8 mouse cellular contexts compared by ENCODE assay signal in the genomic region with DNA sequence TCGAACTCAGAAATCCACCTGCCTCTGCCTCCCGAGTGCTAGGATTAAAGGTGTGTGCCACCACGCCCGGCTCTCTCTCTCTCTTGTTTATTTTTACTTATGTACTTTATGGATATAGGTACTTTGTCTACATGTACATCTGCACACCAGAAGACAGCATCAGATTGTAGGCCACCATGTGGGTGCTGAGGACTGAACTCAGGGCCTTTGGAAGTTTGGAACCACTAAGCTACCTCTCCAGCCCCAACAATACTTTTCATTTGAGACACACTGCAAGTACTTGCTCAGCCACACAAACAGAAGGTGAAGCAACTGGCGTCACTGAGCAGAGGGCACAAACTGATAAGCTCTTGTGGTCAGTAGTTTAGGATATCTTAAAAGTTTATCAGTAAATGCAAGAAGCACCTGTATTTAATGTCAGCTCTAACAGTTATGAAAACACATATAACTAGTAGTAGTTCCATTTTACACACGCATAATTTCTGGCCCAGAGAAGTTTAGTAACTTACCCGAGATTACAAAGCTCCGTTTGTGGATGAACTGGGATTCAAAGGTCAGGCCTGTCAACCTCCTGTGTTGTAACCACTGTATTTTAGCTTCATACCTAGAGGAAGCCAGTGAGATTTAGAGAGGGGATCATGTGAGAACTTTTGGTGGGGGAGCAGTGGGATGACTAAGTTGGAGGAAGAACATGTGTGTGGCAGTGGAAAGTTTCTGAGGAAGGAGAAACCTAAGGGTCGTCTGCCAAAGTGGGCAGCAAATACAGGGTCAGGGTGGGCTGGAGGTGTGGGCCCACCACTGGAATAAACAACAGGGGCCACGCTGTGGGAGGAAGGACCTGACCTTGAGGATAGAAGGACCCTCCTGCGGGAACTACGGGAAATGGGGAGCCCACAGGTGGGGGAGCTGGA. TPM values are rescaled to one million over a fixed set of nuclear protein-coding genes. Genes with fewer than 3 reads are reported as not detected.
DNase-seq lines count a peak whose midpoint lies in the region; ATAC-seq and TF ChIP-seq lines count a peak whose summit lies in the region.

No protein-coding gene starts in this region.

- H3K36me3 ChIP-seq in kidney, embryonic 15.5 days = peaks cover 75% of the 10 kb centered on the region
- H3K36me3 ChIP-seq in liver, embryonic 14.5 days (replicated peaks; ENCODE audit: control insufficient read depth, insufficient read depth, low read depth) = peaks cover 39% of the 10 kb centered on the region
- 0 out of 2 replicates have a peak, but pooled peaks cover 7% of the 10 kb centered on the region for H3K36me3 ChIP-seq in stomach, embryonic 16.5 days (ENCODE audit: control insufficient read depth, insufficient read depth, low read length)

- ATAC-seq in kidney, embryonic 15.5 days (replicated peaks; ENCODE audit: low FRiP score) = no peak
- ATAC-seq in granulocyte monocyte progenitor cell, adult 5-6 weeks (replicated peaks; ENCODE audit: poor library complexity, severe bottlenecking) = peak; percentile 33
- peak; percentile 29; the same call in 1 of the 2 replicates for ATAC-seq in liver, embryonic 14.5 days (ENCODE audit: insufficient read depth)
- no peak for ATAC-seq in stomach, embryonic 16.5 days (ENCODE audit: insufficient read depth, low FRiP score)
- no peak for ATAC-seq in inflammation-experienced regulatory T-cells, adult 6 months

- DNase-seq in kidney, adult 8-10 months = no peak
- DNase-seq in liver, embryonic 14.5 days (ENCODE audit: low read depth in 3 of 3, low spot score in 3 of 3) = peak; percentile 72 to 82 (median 76)
- no peak for DNase-seq in cerebellum, adult 11-12 months

- no peaks in the 10 kb centered on the region for H3K9me3 ChIP-seq in kidney, embryonic 15.5 days (replicated peaks)
- H3K9me3 ChIP-seq in liver, embryonic 14.5 days (ENCODE audit: control insufficient read depth, low read length) = no peaks in the 10 kb centered on the region
- H3K9me3 ChIP-seq in stomach, embryonic 16.5 days (replicated peaks; ENCODE audit: control insufficient read depth, low read length) = no peaks in the 10 kb centered on the region

- no peaks in the 10 kb centered on the region for H3K27me3 ChIP-seq in kidney, embryonic 15.5 days
- H3K27me3 ChIP-seq in liver, embryonic 14.5 days (ENCODE audit: control insufficient read depth, insufficient read depth, low read length) = no peaks in the 10 kb centered on the region
- H3K27me3 ChIP-seq in stomach, embryonic 16.5 days (ENCODE audit: control insufficient read depth, insufficient read depth, low read length) = no peaks in the 10 kb centered on the region

- peak overlapping the region; percentile 94 for H3K27ac ChIP-seq in kidney, embryonic 15.5 days
- peak overlapping the region; percentile 97 for H3K27ac ChIP-seq in bone marrow, adult 2 months (ENCODE audit: control insufficient read depth, insufficient read depth, low read depth, low read length, poor library complexity)
- peak overlapping the region; percentile 84 for H3K27ac ChIP-seq in liver, embryonic 14.5 days
- H3K27ac ChIP-seq in stomach, embryonic 16.5 days (ENCODE audit: low read length) = peak overlapping the region; percentile 80

- TF ChIP-seq POLR2A in bone marrow, adult 2 months (IDR thresholded peaks at IDR 0.05; ENCODE audit: borderline replicate concordance, control insufficient read depth, low read depth, low read length) = no peak

- no peak for TF ChIP-seq CTCF in bone marrow, adult 2 months (IDR thresholded peaks at IDR 0.05; ENCODE audit: control insufficient read depth, insufficient read depth, low read length)
- TF ChIP-seq CTCF in liver, embryonic 14.5 days (IDR thresholded peaks at IDR 0.05; ENCODE audit: low read depth) = no peak

- H3K4me3 ChIP-seq in kidney, embryonic 15.5 days (replicated peaks) = peak overlapping the region; percentile 89
- peak overlapping the region; percentile 97 for H3K4me3 ChIP-seq in bone marrow, adult 2 months (replicated peaks; ENCODE audit: control insufficient read depth, low read depth, low read length)
- H3K4me3 ChIP-seq in liver, embryonic 14.5 days (ENCODE audit: insufficient read depth in 1 of 2, low read depth in 2 of 2, low read length in 2 of 2) = peak overlapping the region; percentile 75 to 81
- peak overlapping the region; percentile 77 for H3K4me3 ChIP-seq in stomach, embryonic 16.5 days (replicated peaks; ENCODE audit: low read length)

- WGBS in kidney, embryonic 15.5 days = 44% methylated on average over 12 of the region's 12 CpGs
- WGBS in bone marrow, adult 2 months = 22% methylated on average over 12 of the region's 12 CpGs
- WGBS in liver, embryonic 14.5 days (ENCODE audit: insufficient replicate concordance) = 15% methylated on average over 12 of the region's 12 CpGs
- 41% methylated on average over 12 of the region's 12 CpGs for WGBS in stomach, embryonic 16.5 days

- H3K9ac ChIP-seq in kidney, embryonic 15.5 days = peak overlapping the region; percentile 73
- H3K9ac ChIP-seq in liver, embryonic 14.5 days (replicated peaks) = peak overlapping the region; percentile 91
- H3K9ac ChIP-seq in stomach, embryonic 16.5 days (ENCODE audit: low read length) = peak overlapping the region; percentile 95

- H3K4me2 ChIP-seq in kidney, embryonic 15.5 days = peak overlapping the region; percentile 73
- peak overlapping the region; percentile 77 for H3K4me2 ChIP-seq in liver, embryonic 14.5 days (ENCODE audit: low read depth)
- H3K4me2 ChIP-seq in stomach, embryonic 16.5 days (ENCODE audit: low read depth, low read length) = peak overlapping the region; percentile 88

- peak; percentile 91 for TF ChIP-seq EP300 in liver, embryonic 14.5 days (IDR thresholded peaks at IDR 0.05; ENCODE audit: low read depth)

- peaks cover 36% of the 10 kb centered on the region for H3K4me1 ChIP-seq in kidney, embryonic 15.5 days
- H3K4me1 ChIP-seq in bone marrow, adult 2 months (ENCODE audit: control insufficient read depth, insufficient read depth, low read length) = no peaks in the 10 kb centered on the region; the same call in none of the 2 replicates
- H3K4me1 ChIP-seq in liver, embryonic 14.5 days (replicated peaks; ENCODE audit: control insufficient read depth in 2 of 2, insufficient read depth in 2 of 2, low read length in 1 of 2) = peaks cover 29 to 31% of the 10 kb centered on the region in 2 experiments
- peaks cover 17% of the 10 kb centered on the region for H3K4me1 ChIP-seq in stomach, embryonic 16.5 days (ENCODE audit: control insufficient read depth, insufficient read depth, low read length)

RNA-seq across cellular contexts. Expression of a gene that starts 1.1 kb away (rescaled TPM):
- 27.3 and 31.6 TPM in 2 replicates for polyA plus RNA-seq in kidney, embryonic 15.5 days (2015; fragmentation: Nextera tagmentation; extraction: Ambion mirVana)
- 21.1 and 50.0 TPM in 2 replicates for polyA plus RNA-seq in bone marrow, adult 2 months (2011; ENCODE audit: insufficient read depth, insufficient read length, low replicate concordance, missing spikeins)
- total RNA-seq in granulocyte monocyte progenitor cell, adult 5-6 weeks (2014; fragmentation: Nextera tagmentation) = 24.5 and 27.8 TPM in 2 replicates
- 6.2 and 7.2 TPM in 2 replicates for total RNA-seq in granulocyte monocyte progenitor cell, adult 5-6 weeks (2017)
- 22.8 and 22.9 TPM in 2 replicates for polyA plus RNA-seq in liver, embryonic 14.5 days (2012; rRNA removed)
- polyA plus RNA-seq in liver, embryonic 14.5 days (2014; fragmentation: Nextera tagmentation; extraction: Ambion mirVana) = 13.2 and 15.9 TPM in 2 replicates
- polyA plus RNA-seq in stomach, embryonic 16.5 days (2015; fragmentation: Nextera tagmentation; extraction: Ambion mirVana) = 23.7 and 24.4 TPM in 2 replicates
- polyA plus RNA-seq in inflammation-experienced regulatory T-cells, adult 6 months (2017; shearing (Covaris generic)) = 10 to 100 TPM in 2 of 3 experiments, 1 to 10 TPM in 1; 7.4 to 14.6 (median 12.3) TPM

RNA-seq across cellular contexts. Expression of a gene that starts 25.9 kb away (rescaled TPM):
- polyA plus RNA-seq in kidney, embryonic 15.5 days (2015; fragmentation: Nextera tagmentation; extraction: Ambion mirVana) = 28.7 and 30.6 TPM in 2 replicates
- polyA plus RNA-seq in bone marrow, adult 2 months (2011; ENCODE audit: insufficient read depth, insufficient read length, low replicate concordance, missing spikeins) = 48.8 and 105 TPM in 2 replicates
- 47.5 and 51.8 TPM in 2 replicates for total RNA-seq in granulocyte monocyte progenitor cell, adult 5-6 weeks (2014; fragmentation: Nextera tagmentation)
- total RNA-seq in granulocyte monocyte progenitor cell, adult 5-6 weeks (2017) = 21.1 and 23.2 TPM in 2 replicates
- 16.8 and 20.8 TPM in 2 replicates for polyA plus RNA-seq in liver, embryonic 14.5 days (2012; rRNA removed)
- 3.1 and 4.0 TPM in 2 replicates for polyA plus RNA-seq in liver, embryonic 14.5 days (2014; fragmentation: Nextera tagmentation; extraction: Ambion mirVana)
- 23.2 and 26.8 TPM in 2 replicates for polyA plus RNA-seq in stomach, embryonic 16.5 days (2015; fragmentation: Nextera tagmentation; extraction: Ambion mirVana)
- polyA plus RNA-seq in inflammation-experienced regulatory T-cells, adult 6 months (2017; shearing (Covaris generic)) = 10 to 100 TPM; 16.0 to 25.9 (median 24.3) TPM

RNA-seq across cellular contexts. Expression of a gene that starts 30.5 kb away (rescaled TPM):
- 201 and 215 TPM in 2 replicates for polyA plus RNA-seq in kidney, embryonic 15.5 days (2015; fragmentation: Nextera tagmentation; extraction: Ambion mirVana)
- polyA plus RNA-seq in bone marrow, adult 2 months (2011; ENCODE audit: insufficient read depth, insufficient read length, low replicate concordance, missing spikeins) = 44.3 and 106 TPM in 2 replicates
- 193 and 202 TPM in 2 replicates for total RNA-seq in granulocyte monocyte progenitor cell, adult 5-6 weeks (2014; fragmentation: Nextera tagmentation)
- 130 and 186 TPM in 2 replicates for total RNA-seq in granulocyte monocyte progenitor cell, adult 5-6 weeks (2017)
- 49.6 and 58.8 TPM in 2 replicates for polyA plus RNA-seq in liver, embryonic 14.5 days (2012; rRNA removed)
- 127 and 138 TPM in 2 replicates for polyA plus RNA-seq in liver, embryonic 14.5 days (2014; fragmentation: Nextera tagmentation; extraction: Ambion mirVana)
- polyA plus RNA-seq in stomach, embryonic 16.5 days (2015; fragmentation: Nextera tagmentation; extraction: Ambion mirVana) = 149 and 187 TPM in 2 replicates
- 100 to 1,000 TPM; 136 to 163 (median 137) TPM for polyA plus RNA-seq in inflammation-experienced regulatory T-cells, adult 6 months (2017; shearing (Covaris generic))

RNA-seq across cellular contexts. Expression of a gene that starts 38.5 kb away (rescaled TPM):
- 28.5 and 29.2 TPM in 2 replicates for polyA plus RNA-seq in kidney, embryonic 15.5 days (2015; fragmentation: Nextera tagmentation; extraction: Ambion mirVana)
- polyA plus RNA-seq in bone marrow, adult 2 months (2011; ENCODE audit: insufficient read depth, insufficient read length, low replicate concordance, missing spikeins) = 3.6 and 5.8 TPM in 2 replicates
- total RNA-seq in granulocyte monocyte progenitor cell, adult 5-6 weeks (2014; fragmentation: Nextera tagmentation) = 9.0 and 9.3 TPM in 2 replicates
- total RNA-seq in granulocyte monocyte progenitor cell, adult 5-6 weeks (2017) = 7.5 and 9.3 TPM in 2 replicates
- 2.8 and 3.3 TPM in 2 replicates for polyA plus RNA-seq in liver, embryonic 14.5 days (2012; rRNA removed)
- polyA plus RNA-seq in liver, embryonic 14.5 days (2014; fragmentation: Nextera tagmentation; extraction: Ambion mirVana) = 4.3 and 5.7 TPM in 2 replicates
- polyA plus RNA-seq in stomach, embryonic 16.5 days (2015; fragmentation: Nextera tagmentation; extraction: Ambion mirVana) = 18.3 and 19.3 TPM in 2 replicates
- polyA plus RNA-seq in inflammation-experienced regulatory T-cells, adult 6 months (2017; shearing (Covaris generic)) = 1 to 10 TPM; 4.9 to 6.5 (median 6.3) TPM

RNA-seq across cellular contexts. Expression of a gene that starts 59.2 kb away (rescaled TPM):
- polyA plus RNA-seq in kidney, embryonic 15.5 days (2015; fragmentation: Nextera tagmentation; extraction: Ambion mirVana) = 98.3 and 106 TPM in 2 replicates
- 29.8 and 49.6 TPM in 2 replicates for polyA plus RNA-seq in bone marrow, adult 2 months (2011; ENCODE audit: insufficient read depth, insufficient read length, low replicate concordance, missing spikeins)
- 102 and 121 TPM in 2 replicates for total RNA-seq in granulocyte monocyte progenitor cell, adult 5-6 weeks (2014; fragmentation: Nextera tagmentation)
- total RNA-seq in granulocyte monocyte progenitor cell, adult 5-6 weeks (2017) = 88.3 and 103 TPM in 2 replicates
- 36.4 and 37.1 TPM in 2 replicates for polyA plus RNA-seq in liver, embryonic 14.5 days (2012; rRNA removed)
- polyA plus RNA-seq in liver, embryonic 14.5 days (2014; fragmentation: Nextera tagmentation; extraction: Ambion mirVana) = 28.4 and 33.8 TPM in 2 replicates
- polyA plus RNA-seq in stomach, embryonic 16.5 days (2015; fragmentation: Nextera tagmentation; extraction: Ambion mirVana) = 90.5 and 110 TPM in 2 replicates
- 100 to 1,000 TPM in 2 of 3 experiments, 10 to 100 TPM in 1; 99.7 to 119 (median 115) TPM for polyA plus RNA-seq in inflammation-experienced regulatory T-cells, adult 6 months (2017; shearing (Covaris generic))

Comparison
In these comparisons a context has a peak if more than half of its experiments do, and no peak if none do; other contexts are left out.
1. ATAC-seq: peak in granulocyte monocyte progenitor cell, adult 5-6 weeks (single experiment) and liver, embryonic 14.5 days (single experiment); none in kidney, embryonic 15.5 days (single experiment), stomach, embryonic 16.5 days (single experiment) and inflammation-experienced regulatory T-cells, adult 6 months (single experiment).
2. DNase-seq: peak in liver, embryonic 14.5 days (3 of 3); none in kidney, adult 8-10 months (0 of 2) and cerebellum, adult 11-12 months (single experiment).
3. Peak in every context shown above with its lines, with median percentiles within 50 percentile points of each other: H3K27ac ChIP-seq, H3K4me2 ChIP-seq, H3K4me3 ChIP-seq and H3K9ac ChIP-seq.